8 mouse cellular contexts compared by ENCODE assay signal in the genomic region with DNA sequence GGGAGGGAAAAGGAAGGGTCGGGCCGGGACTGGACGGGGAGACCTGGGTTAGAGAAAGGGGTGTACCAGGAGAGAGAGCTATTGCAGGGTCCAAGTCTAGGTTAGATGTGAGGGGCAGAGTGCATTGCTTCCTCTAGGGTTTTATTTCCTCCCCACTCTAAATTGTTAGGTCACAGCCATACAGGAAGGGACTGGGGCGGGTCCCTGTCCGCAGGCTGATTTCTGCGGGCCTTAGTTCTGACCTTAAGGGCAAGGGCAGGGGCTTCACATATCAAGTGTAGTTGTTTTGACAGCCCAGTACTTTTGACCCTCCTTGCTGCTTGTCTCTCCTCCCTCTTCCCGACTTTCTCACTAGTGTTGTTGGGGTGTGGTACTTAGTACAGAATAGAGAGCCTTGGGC. TPM values are rescaled to one million over a fixed set of nuclear protein-coding genes. Genes with fewer than 3 reads are reported as not detected.
A peak's percentile ranks its signal among the peaks of the same experiment; 100 is the strongest.
DNase-seq lines count a peak whose midpoint lies in the region; ATAC-seq and TF ChIP-seq lines count a peak whose summit lies in the region.

No protein-coding gene starts in this region.

- no peak for ATAC-seq in G1E (ENCODE audit: extremely low read depth, insufficient number of reproducible peaks, low FRiP score, poor library complexity, severe bottlenecking)
- ATAC-seq in limb, embryonic 11.5 days (ENCODE audit: insufficient number of reproducible peaks, low FRiP score, low TSS enrichment, low read depth) = no peak
- no peak for ATAC-seq in midbrain, embryonic 11.5 days (ENCODE audit: low FRiP score)
- ATAC-seq in megakaryocyte-erythroid progenitor cell, adult 5-6 weeks (replicated peaks; ENCODE audit: low FRiP score, low TSS enrichment, poor library complexity, severe bottlenecking) = no peak

- intact Hi-C loops in heart, adult 2 months (cut with DNase I) = no loop called here

- 0% methylated on average over 7 of the region's 7 CpGs for WGBS in heart, adult 2 months
- 1% methylated on average over 7 of the region's 7 CpGs for WGBS in limb, embryonic 11.5 days
- 4% methylated on average over 7 of the region's 7 CpGs for WGBS in midbrain, embryonic 11.5 days

- H3K9ac ChIP-seq in heart, adult 2 months (ENCODE audit: low read depth, low read length) = peak overlapping the region; percentile 97
- H3K9ac ChIP-seq in limb, embryonic 11.5 days (ENCODE audit: low read length) = peak overlapping the region; percentile 94
- H3K9ac ChIP-seq in midbrain, embryonic 11.5 days (ENCODE audit: low read length) = peak overlapping the region; percentile 97

- H3K4me3 ChIP-seq in G1E (ENCODE audit: low read depth, low read length) = peak overlapping the region; percentile 91
- H3K4me3 ChIP-seq in heart, adult 2 months = peak overlapping the region; percentile 100
- peak overlapping the region; percentile 100 for H3K4me3 ChIP-seq in limb, embryonic 11.5 days (ENCODE audit: low read depth, low read length)
- peak overlapping the region; percentile 98 for H3K4me3 ChIP-seq in midbrain, embryonic 11.5 days (ENCODE audit: low read depth, low read length)

- no peak for TF ChIP-seq POLR2A in heart, adult 2 months (IDR thresholded peaks at IDR 0.05; ENCODE audit: insufficient read depth, low read depth, low read length)

- H3K4me2 ChIP-seq in limb, embryonic 11.5 days (ENCODE audit: low read depth, severe bottlenecking) = peak overlapping the region; percentile 85
- peak overlapping the region; percentile 95 for H3K4me2 ChIP-seq in midbrain, embryonic 11.5 days

- no peak for TF ChIP-seq CTCF in G1E (IDR thresholded peaks at IDR 0.05; ENCODE audit: low read depth, low read length)
- peak; percentile 34 for TF ChIP-seq CTCF in heart, adult 2 months (IDR thresholded peaks at IDR 0.05)

- TF ChIP-seq EP300 in heart, adult 2 months (IDR thresholded peaks at IDR 0.05; ENCODE audit: insufficient read depth, low read depth, low read length) = no peak

- peaks cover 65% of the 10 kb centered on the region for H3K4me1 ChIP-seq in G1E (ENCODE audit: insufficient read depth, low read depth, low read length)
- H3K4me1 ChIP-seq in heart, adult 2 months (ENCODE audit: control insufficient read depth, insufficient read depth, low read length) = peaks cover 6% of the 10 kb centered on the region
- peaks cover 13% of the 10 kb centered on the region for H3K4me1 ChIP-seq in limb, embryonic 11.5 days (ENCODE audit: control insufficient read depth, insufficient read depth, low read length)
- H3K4me1 ChIP-seq in midbrain, embryonic 11.5 days (ENCODE audit: control insufficient read depth, insufficient read depth, low read length) = peaks cover 11% of the 10 kb centered on the region

- peak; percentile 42 for DNase-seq in adrenal gland, adult 2 months
- DNase-seq in adrenal gland, postnatal 25 days = no peak
- DNase-seq in G1E (ENCODE audit: low spot score) = peak; percentile 30
- peak in 1 of 2 experiments; percentile 46 for DNase-seq in heart, adult 2 months
- no peak for DNase-seq in limb, embryonic 11.5 days (ENCODE audit: low spot score)
- DNase-seq in midbrain, embryonic 11.5 days (ENCODE audit: low spot score, missing footprints) = peak; percentile 89
- DNase-seq in urinary bladder, postnatal 14 days (ENCODE audit: low spot score) = no peak

- peaks cover 49% of the 10 kb centered on the region for H3K36me3 ChIP-seq in G1E (replicated peaks)
- peaks cover 21% of the 10 kb centered on the region for H3K36me3 ChIP-seq in heart, adult 2 months (ENCODE audit: control insufficient read depth, insufficient read depth, low read length)
- H3K36me3 ChIP-seq in limb, embryonic 11.5 days (ENCODE audit: control insufficient read depth, insufficient read depth, low read length) = peaks cover 7% of the 10 kb centered on the region; the same call in 1 of the 2 replicates
- 0 out of 2 replicates have a peak, but pooled peaks cover 5% of the 10 kb centered on the region for H3K36me3 ChIP-seq in midbrain, embryonic 11.5 days (ENCODE audit: control insufficient read depth, insufficient read depth, low read length)

- no peaks in the 10 kb centered on the region for H3K27me3 ChIP-seq in G1E (ENCODE audit: insufficient read depth, low read length)
- no peaks in the 10 kb centered on the region for H3K27me3 ChIP-seq in heart, adult 2 months (ENCODE audit: control insufficient read depth, insufficient read depth, low read length)
- no peaks in the 10 kb centered on the region for H3K27me3 ChIP-seq in limb, embryonic 11.5 days (ENCODE audit: control insufficient read depth, insufficient read depth, low read length)
- no peaks in the 10 kb centered on the region for H3K27me3 ChIP-seq in midbrain, embryonic 11.5 days (ENCODE audit: control insufficient read depth, insufficient read depth, low read length)

- H3K27ac ChIP-seq in heart, adult 2 months = peak overlapping the region; percentile 99
- H3K27ac ChIP-seq in limb, embryonic 11.5 days (replicated peaks; ENCODE audit: low read depth, low read length) = no peak overlapping the region
- H3K27ac ChIP-seq in midbrain, embryonic 11.5 days (ENCODE audit: low read depth, low read length) = no peak overlapping the region

- peaks cover 4% of the 10 kb centered on the region for H3K79me2 ChIP-seq in heart, adult 2 months (replicated peaks; ENCODE audit: control insufficient read depth, insufficient read depth, low read length)

- H3K9me3 ChIP-seq in G1E (replicated peaks) = no peaks in the 10 kb centered on the region
- no peaks in the 10 kb centered on the region for H3K9me3 ChIP-seq in limb, embryonic 11.5 days (ENCODE audit: control insufficient read depth, low read length)
- H3K9me3 ChIP-seq in midbrain, embryonic 11.5 days (ENCODE audit: control insufficient read depth, low read length) = no peaks in the 10 kb centered on the region

RNA-seq across cellular contexts. Expression of a gene that starts 1.1 kb away (rescaled TPM):
- total RNA-seq in adrenal gland, adult 2 months (2021) = 100 to 1,000 TPM; 272 to 371 TPM
- 275 and 332 TPM in 2 replicates for polyA plus RNA-seq in adrenal gland, adult 2 months (2012; rRNA removed)
- 351 and 386 TPM in 2 replicates for total RNA-seq in adrenal gland, postnatal 25 days (2021)
- total RNA-seq in G1E (2014; fragmentation: Nextera tagmentation) (123 and 125 TPM in 2 replicates), G1E (2017) (282 and 373 TPM in 2 replicates)
- polyA plus RNA-seq in G1E (2012) = 206 and 279 TPM in 2 replicates
- 100 to 1,000 TPM; 369 to 415 TPM for total RNA-seq in heart, adult 2 months (2021)
- 339 and 340 TPM in 2 replicates for polyA plus RNA-seq in heart, adult 2 months (2012; rRNA removed)
- 538 and 540 TPM in 2 replicates for polyA plus RNA-seq in limb, embryonic 11.5 days (2014; fragmentation: Nextera tagmentation; extraction: Ambion mirVana)
- 467 and 471 TPM in 2 replicates for polyA plus RNA-seq in midbrain, embryonic 11.5 days (2014; fragmentation: Nextera tagmentation; extraction: Ambion mirVana)
- total RNA-seq in megakaryocyte-erythroid progenitor cell, adult 5-6 weeks (2014; fragmentation: Nextera tagmentation) = 408 and 415 TPM in 2 replicates
- 367 and 469 TPM in 2 replicates for total RNA-seq in megakaryocyte-erythroid progenitor cell, adult 5-6 weeks (2017)

RNA-seq across cellular contexts. Expression of a gene that starts 3.0 kb away (rescaled TPM):
- total RNA-seq in adrenal gland, adult 2 months (2021) = 10 to 100 TPM; 15.7 to 25.5 TPM
- 2.2 and 3.0 TPM in 2 replicates for polyA plus RNA-seq in adrenal gland, adult 2 months (2012; rRNA removed)
- 42.9 and 106 TPM in 2 replicates for total RNA-seq in adrenal gland, postnatal 25 days (2021)
- total RNA-seq in G1E (2014; fragmentation: Nextera tagmentation) (20.7 and 21.5 TPM in 2 replicates), G1E (2017) (73.2 and 82.9 TPM in 2 replicates)
- 112 and 124 TPM in 2 replicates for polyA plus RNA-seq in G1E (2012)
- total RNA-seq in heart, adult 2 months (2021) = 10 to 100 TPM; 19.8 to 23.5 TPM
- polyA plus RNA-seq in heart, adult 2 months (2012; rRNA removed) = 10.4 and 19.4 TPM in 2 replicates
- polyA plus RNA-seq in limb, embryonic 11.5 days (2014; fragmentation: Nextera tagmentation; extraction: Ambion mirVana) = 122 and 124 TPM in 2 replicates
- 118 and 128 TPM in 2 replicates for polyA plus RNA-seq in midbrain, embryonic 11.5 days (2014; fragmentation: Nextera tagmentation; extraction: Ambion mirVana)
- total RNA-seq in megakaryocyte-erythroid progenitor cell, adult 5-6 weeks (2014; fragmentation: Nextera tagmentation) = 154 and 217 TPM in 2 replicates
- total RNA-seq in megakaryocyte-erythroid progenitor cell, adult 5-6 weeks (2017) = 184 and 205 TPM in 2 replicates

RNA-seq across cellular contexts. Expression of a gene that starts 6.0 kb away (rescaled TPM):
- total RNA-seq in adrenal gland, adult 2 months (2021) = under 1 TPM; 0.35 to 0.63 TPM
- polyA plus RNA-seq in adrenal gland, adult 2 months (2012; rRNA removed) = 0.20 and 0.23 TPM in 2 replicates
- total RNA-seq in adrenal gland, postnatal 25 days (2021) = 0.49 TPM in 1 of 2 replicates, not detected in the other
- total RNA-seq in G1E (2014; fragmentation: Nextera tagmentation) (not detected in 2 replicates), G1E (2017) (0.29 TPM in 1 of 2 replicates, not detected in the other)
- 0.02 TPM in 1 of 2 replicates, not detected in the other for polyA plus RNA-seq in G1E (2012)
- under 1 TPM in 1 of 2 experiments, not detected in 1; 0.13 TPM for total RNA-seq in heart, adult 2 months (2021)
- polyA plus RNA-seq in heart, adult 2 months (2012; rRNA removed) = 0.15 and 0.47 TPM in 2 replicates
- 9.6 and 9.7 TPM in 2 replicates for polyA plus RNA-seq in limb, embryonic 11.5 days (2014; fragmentation: Nextera tagmentation; extraction: Ambion mirVana)
- 2.2 and 2.5 TPM in 2 replicates for polyA plus RNA-seq in midbrain, embryonic 11.5 days (2014; fragmentation: Nextera tagmentation; extraction: Ambion mirVana)
- not detected in 2 replicates for total RNA-seq in megakaryocyte-erythroid progenitor cell, adult 5-6 weeks (2014; fragmentation: Nextera tagmentation)
- not detected in 2 replicates for total RNA-seq in megakaryocyte-erythroid progenitor cell, adult 5-6 weeks (2017)

RNA-seq across cellular contexts. Expression of a gene that starts 6.5 kb away (rescaled TPM):
- total RNA-seq in adrenal gland, adult 2 months (2021) = under 1 TPM in 1 of 2 experiments, not detected in 1; 0.21 TPM
- 0.16 and 0.20 TPM in 2 replicates for polyA plus RNA-seq in adrenal gland, adult 2 months (2012; rRNA removed)
- total RNA-seq in adrenal gland, postnatal 25 days (2021) = 0.30 TPM in 1 of 2 replicates, not detected in the other
- not detected in 2 replicates for total RNA-seq in G1E (2014; fragmentation: Nextera tagmentation)
- total RNA-seq in G1E (2017) = 0.58 and 1.3 TPM in 2 replicates
- not detected in 2 replicates for polyA plus RNA-seq in G1E (2012)
- total RNA-seq in heart, adult 2 months (2021) = not detected
- 0.09 and 0.21 TPM in 2 replicates for polyA plus RNA-seq in heart, adult 2 months (2012; rRNA removed)
- polyA plus RNA-seq in limb, embryonic 11.5 days (2014; fragmentation: Nextera tagmentation; extraction: Ambion mirVana) = 0.12 and 0.37 TPM in 2 replicates
- 0.48 and 0.77 TPM in 2 replicates for polyA plus RNA-seq in midbrain, embryonic 11.5 days (2014; fragmentation: Nextera tagmentation; extraction: Ambion mirVana)
- total RNA-seq in megakaryocyte-erythroid progenitor cell, adult 5-6 weeks (2014; fragmentation: Nextera tagmentation) = not detected in 2 replicates
- total RNA-seq in megakaryocyte-erythroid progenitor cell, adult 5-6 weeks (2017) = 1.4 TPM in 1 of 2 replicates, not detected in the other

RNA-seq across cellular contexts. Expression of a gene that starts 23.8 kb away (rescaled TPM):
- 10 to 100 TPM; 37.2 to 38.7 TPM for total RNA-seq in adrenal gland, adult 2 months (2021)
- 0.89 and 0.98 TPM in 2 replicates for polyA plus RNA-seq in adrenal gland, adult 2 months (2012; rRNA removed)
- total RNA-seq in adrenal gland, postnatal 25 days (2021) = 34.5 and 40.5 TPM in 2 replicates
- 36.4 and 42.6 TPM in 2 replicates for total RNA-seq in G1E (2014; fragmentation: Nextera tagmentation)
- 21.7 and 29.2 TPM in 2 replicates for total RNA-seq in G1E (2017)
- polyA plus RNA-seq in G1E (2012) = 2.5 and 5.3 TPM in 2 replicates
- 10 to 100 TPM; 30.9 to 35.0 TPM for total RNA-seq in heart, adult 2 months (2021)
- polyA plus RNA-seq in heart, adult 2 months (2012; rRNA removed) = 4.3 and 8.6 TPM in 2 replicates
- polyA plus RNA-seq in limb, embryonic 11.5 days (2014; fragmentation: Nextera tagmentation; extraction: Ambion mirVana) = 66.2 and 67.3 TPM in 2 replicates
- polyA plus RNA-seq in midbrain, embryonic 11.5 days (2014; fragmentation: Nextera tagmentation; extraction: Ambion mirVana) = 69.1 and 76.0 TPM in 2 replicates
- total RNA-seq in megakaryocyte-erythroid progenitor cell, adult 5-6 weeks (2014; fragmentation: Nextera tagmentation) = 19.7 and 20.2 TPM in 2 replicates
- total RNA-seq in megakaryocyte-erythroid progenitor cell, adult 5-6 weeks (2017) = 50.0 and 51.3 TPM in 2 replicates

Comparison
In these comparisons a context has a peak if more than half of its experiments do, and no peak if none do; other contexts are left out.
1. DNase-seq: peak in adrenal gland, adult 2 months (single experiment), G1E (single experiment) and midbrain, embryonic 11.5 days (single experiment); none in adrenal gland, postnatal 25 days (single experiment), limb, embryonic 11.5 days (single experiment) and urinary bladder, postnatal 14 days (single experiment).
2. Peak in every context shown above with its lines, with median percentiles within 50 percentile points of each other: H3K4me3 ChIP-seq and H3K9ac ChIP-seq.